Mouse (Mus musculus): ENCODE results near the gene Gucy1b1.

The Gucy1b1 gene

GRCm38 (mm10) chr3:82036262-82037044 lies 38.0 kb downstream of the Gucy1b1 start:
- no peak for DNase-seq (ENCODE audit: low spot score in 2 of 2)

GRCm38 (mm10) chr3:82030008-82030748 lies 44.3 kb downstream of the Gucy1b1 start:
- no peak for DNase-seq (ENCODE audit: low spot score in 2 of 2)

GRCm38 (mm10) chr3:82029229-82029628 lies 45.3 kb downstream of the Gucy1b1 start:
- DNase-seq (ENCODE audit: low spot score in 2 of 2), result peak in 1 of 2 experiments; percentile 32

- no peak for DNase-seq (ENCODE audit: low spot score in 2 of 2)
These were observed 47.2 kb downstream of the Gucy1b1 start for GRCm38 (mm10) chr3:82027286-82027685.

- no peak for DNase-seq (ENCODE audit: low spot score in 2 of 2)
These were observed 51.4 kb downstream of the Gucy1b1 start for GRCm38 (mm10) chr3:82023065-82023464.

GRCm38 (mm10) chr3:82022421-82022920 lies 52.0 kb downstream of the Gucy1b1 start:
- DNase-seq (ENCODE audit: low spot score in 2 of 2), result no peak

- no peak for DNase-seq (ENCODE audit: low spot score in 2 of 2)
These were observed 60.3 kb downstream of the Gucy1b1 start for GRCm38 (mm10) chr3:82014148-82014703.

- no peak for DNase-seq (ENCODE audit: low spot score in 2 of 2)
These were observed 67.5 kb downstream of the Gucy1b1 start for GRCm38 (mm10) chr3:82007002-82007401.

GRCm38 (mm10) chr3:81995988-81996387 lies 78.5 kb downstream of the Gucy1b1 start:
- DNase-seq (ENCODE audit: low spot score in 2 of 2), result peak in 1 of 2 experiments; percentile 15

GRCm38 (mm10) chr3:81995371-81995770 lies 79.1 kb downstream of the Gucy1b1 start:
- DNase-seq (ENCODE audit: low spot score in 2 of 2), result no peak

- no peak for DNase-seq (ENCODE audit: low spot score in 2 of 2)
These were observed 84.0 kb downstream of the Gucy1b1 start for GRCm38 (mm10) chr3:81990531-81990930.

- DNase-seq (ENCODE audit: low spot score in 2 of 2), result no peak
These were observed 84.8 kb downstream of the Gucy1b1 start for GRCm38 (mm10) chr3:81989692-81990141.

GRCm38 (mm10) chr3:81987628-81988027 lies 86.9 kb downstream of the Gucy1b1 start:
- DNase-seq (ENCODE audit: low spot score in 2 of 2), result no peak

- DNase-seq (ENCODE audit: low spot score in 2 of 2), result no peak
These were observed 88.4 kb downstream of the Gucy1b1 start for GRCm38 (mm10) chr3:81986103-81986502.

- DNase-seq (ENCODE audit: low spot score in 2 of 2), result no peak
These were observed 89.4 kb downstream of the Gucy1b1 start for GRCm38 (mm10) chr3:81985100-81985499.

GRCm38 (mm10) chr3:81983120-81983895 lies 91.2 kb downstream of the Gucy1b1 start:
- no peak for DNase-seq (ENCODE audit: low spot score in 2 of 2)
